Mouse (Mus musculus): Measurements from ENCODE around the gene Zfp507. TPM values are rescaled to one million over a fixed set of nuclear protein-coding genes. Genes with fewer than 3 reads are reported as not detected.

The Zfp507 gene
- total and polyA plus RNA-seq, 2 experiments from 2014 or later: 5.9 to 8.4 TPM

- no peak overlapping the region for H3K4me2 ChIP-seq (ENCODE audit: low read depth, low read length)
- ATAC-seq (ENCODE audit: insufficient read depth, low read depth): no peak
Observed at GRCm38 (mm10) chr7:35785579-35785978, 17.2 kb downstream of the Zfp507 start.

GRCm38 (mm10) chr7:35782252-35782651, 20.6 kb downstream of the Zfp507 start:
- TF ChIP-seq EP300 (IDR thresholded peaks at IDR 0.05; ENCODE audit: low read depth) (no peak), CTCF (IDR thresholded peaks at IDR 0.05; ENCODE audit: low read depth) (no peak)
- DNase-seq (ENCODE audit: low spot score) (no peak), ATAC-seq (ENCODE audit: insufficient read depth, low read depth) (no peak)
- H3K27me3 ChIP-seq (ENCODE audit: control insufficient read depth, insufficient read depth, low read length): no peaks in the 10 kb centered on the region
- no peaks in the 10 kb centered on the region for H3K9me3 ChIP-seq (replicated peaks; ENCODE audit: control insufficient read depth, low read length)
- peaks cover 75% of the 10 kb centered on the region for H3K36me3 ChIP-seq (replicated peaks; ENCODE audit: control insufficient read depth, insufficient read depth, low read length)
- no peak overlapping the region for H3K27ac ChIP-seq (ENCODE audit: low read depth)
- H3K4me2 ChIP-seq (ENCODE audit: low read depth, low read length): no peak overlapping the region
- H3K4me3 ChIP-seq (ENCODE audit: low read depth, low read length): no peak overlapping the region
- H3K4me1 ChIP-seq (ENCODE audit: control insufficient read depth, insufficient read depth): no peaks in the 10 kb centered on the region
- no peak overlapping the region for H3K9ac ChIP-seq (replicated peaks; ENCODE audit: low read depth, low read length)

More at GRCm38 (mm10) chr7:35785579-35785978, 17.2 kb downstream of the Zfp507 start:
- Histone ChIP-seq H3K27me3 (ENCODE audit: control insufficient read depth, insufficient read depth, low read length) (no peaks in the 10 kb centered on the region), H3K4me1 (ENCODE audit: control insufficient read depth, insufficient read depth) (no peaks in the 10 kb centered on the region), H3K9ac (replicated peaks; ENCODE audit: low read depth, low read length) (no peak overlapping the region), H3K9me3 (replicated peaks; ENCODE audit: control insufficient read depth, low read length) (no peaks in the 10 kb centered on the region), H3K4me3 (ENCODE audit: low read depth, low read length) (no peak overlapping the region), H3K36me3 (replicated peaks; ENCODE audit: control insufficient read depth, insufficient read depth, low read length) (peaks cover 81% of the 10 kb centered on the region), H3K27ac (ENCODE audit: low read depth) (no peak overlapping the region)
- DNase-seq (ENCODE audit: low spot score): no peak
- WGBS: 85% methylated on average over 4 of the region's 4 CpGs
- TF ChIP-seq CTCF (IDR thresholded peaks at IDR 0.05; ENCODE audit: low read depth) (no peak), EP300 (IDR thresholded peaks at IDR 0.05; ENCODE audit: low read depth) (no peak)

- DNase-seq (ENCODE audit: low spot score): no peak
- H3K36me3 ChIP-seq (replicated peaks; ENCODE audit: control insufficient read depth, insufficient read depth, low read length): peaks cover 55% of the 10 kb centered on the region
- no peak overlapping the region for H3K4me3 ChIP-seq (ENCODE audit: low read depth, low read length)
- H3K4me2 ChIP-seq (ENCODE audit: low read depth, low read length): no peak overlapping the region
- TF ChIP-seq CTCF (IDR thresholded peaks at IDR 0.05; ENCODE audit: low read depth) (no peak), EP300 (IDR thresholded peaks at IDR 0.05; ENCODE audit: low read depth) (no peak)
- H3K9me3 ChIP-seq (replicated peaks; ENCODE audit: control insufficient read depth, low read length): no peaks in the 10 kb centered on the region
- H3K27ac ChIP-seq (ENCODE audit: low read depth): no peak overlapping the region
- H3K4me1 ChIP-seq (ENCODE audit: control insufficient read depth, insufficient read depth): no peaks in the 10 kb centered on the region
- 84% methylated on average over 12 of the region's 12 CpGs for WGBS
- H3K9ac ChIP-seq (replicated peaks; ENCODE audit: low read depth, low read length): no peak overlapping the region
- no peaks in the 10 kb centered on the region for H3K27me3 ChIP-seq (ENCODE audit: control insufficient read depth, insufficient read depth, low read length)
- no peak for ATAC-seq (ENCODE audit: insufficient read depth, low read depth)
Observed at GRCm38 (mm10) chr7:35774127-35774526, 28.7 kb downstream of the Zfp507 start.

- peaks cover 41% of the 10 kb centered on the region for H3K36me3 ChIP-seq (replicated peaks; ENCODE audit: control insufficient read depth, insufficient read depth, low read length)
- H3K4me1 ChIP-seq (ENCODE audit: control insufficient read depth, insufficient read depth): no peaks in the 10 kb centered on the region
- no peak overlapping the region for H3K27ac ChIP-seq (ENCODE audit: low read depth)
- no peaks in the 10 kb centered on the region for H3K9me3 ChIP-seq (replicated peaks; ENCODE audit: control insufficient read depth, low read length)
- H3K4me3 ChIP-seq (ENCODE audit: low read depth, low read length): no peak overlapping the region
- ATAC-seq (ENCODE audit: insufficient read depth, low read depth) (no peak), DNase-seq (ENCODE audit: low spot score) (no peak)
- no peaks in the 10 kb centered on the region for H3K27me3 ChIP-seq (ENCODE audit: control insufficient read depth, insufficient read depth, low read length)
- 91% methylated on average over 8 of the region's 8 CpGs for WGBS
- TF ChIP-seq EP300 (IDR thresholded peaks at IDR 0.05; ENCODE audit: low read depth) (no peak), CTCF (IDR thresholded peaks at IDR 0.05; ENCODE audit: low read depth) (no peak)
- no peak overlapping the region for H3K9ac ChIP-seq (replicated peaks; ENCODE audit: low read depth, low read length)
- no peak overlapping the region for H3K4me2 ChIP-seq (ENCODE audit: low read depth, low read length)
Observed at GRCm38 (mm10) chr7:35772347-35772746, 30.5 kb downstream of the Zfp507 start.

DNA sequence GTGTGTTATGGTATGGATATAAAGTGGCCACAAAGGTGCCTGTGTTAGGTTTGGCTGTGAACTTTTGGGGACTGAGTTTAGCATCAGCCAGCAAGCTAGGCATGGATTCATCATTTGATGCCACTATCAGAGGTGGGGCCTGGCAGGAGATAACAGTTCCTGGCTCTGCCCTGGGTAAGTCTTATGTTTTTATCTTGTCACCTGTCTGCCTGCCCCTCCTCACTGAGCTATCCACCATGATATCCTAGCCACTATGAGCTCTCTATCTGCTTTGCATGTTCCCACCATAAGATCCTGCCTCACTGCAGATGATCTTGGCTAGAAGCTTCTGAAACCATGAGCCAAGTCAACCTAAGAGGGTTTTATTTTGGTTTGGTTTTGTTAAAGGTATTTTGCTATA, 31.7 kb downstream of the Zfp507 start:
- no peaks in the 10 kb centered on the region for H3K4me1 ChIP-seq (ENCODE audit: control insufficient read depth, insufficient read depth)
- ATAC-seq (ENCODE audit: insufficient read depth, low read depth): no peak

DNA sequence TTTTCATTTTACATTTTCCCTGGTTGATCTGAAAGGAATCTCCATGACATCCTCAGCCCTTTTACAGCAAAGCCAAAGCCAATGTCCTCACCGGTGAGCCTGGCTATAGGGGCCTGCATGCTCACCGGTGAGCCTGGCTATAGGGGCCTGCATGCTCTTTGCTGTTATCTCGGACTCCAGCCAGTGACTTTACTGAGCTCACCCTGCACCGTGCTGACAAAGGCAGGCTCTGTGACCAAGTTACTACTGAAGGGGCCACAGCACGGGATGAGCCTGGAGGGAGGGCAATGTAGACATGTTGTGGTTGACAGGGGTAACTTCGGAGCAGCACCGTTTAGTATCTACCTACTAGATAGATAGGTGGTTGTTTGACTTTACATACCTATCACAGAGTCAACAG, 32.7 kb downstream of the Zfp507 start:
- H3K4me1 ChIP-seq (ENCODE audit: control insufficient read depth, insufficient read depth): no peaks in the 10 kb centered on the region

More for the DNA sequence above, 31.7 kb downstream of the Zfp507 start:
- Histone ChIP-seq H3K27ac (ENCODE audit: low read depth) (no peak overlapping the region), H3K9ac (replicated peaks; ENCODE audit: low read depth, low read length) (no peak overlapping the region), H3K27me3 (ENCODE audit: control insufficient read depth, insufficient read depth, low read length) (no peaks in the 10 kb centered on the region), H3K36me3 (replicated peaks; ENCODE audit: control insufficient read depth, insufficient read depth, low read length) (peaks cover 33% of the 10 kb centered on the region), H3K4me2 (ENCODE audit: low read depth, low read length) (no peak overlapping the region), H3K4me3 (ENCODE audit: low read depth, low read length) (no peak overlapping the region), H3K9me3 (replicated peaks; ENCODE audit: control insufficient read depth, low read length) (no peaks in the 10 kb centered on the region)
- DNase-seq (ENCODE audit: low spot score): no peak
- no peak for TF ChIP-seq CTCF (IDR thresholded peaks at IDR 0.05; ENCODE audit: low read depth)
- TF ChIP-seq EP300 (IDR thresholded peaks at IDR 0.05; ENCODE audit: low read depth): no peak

More for the DNA sequence above, 32.7 kb downstream of the Zfp507 start:
- TF ChIP-seq EP300 (IDR thresholded peaks at IDR 0.05; ENCODE audit: low read depth) (no peak), CTCF (IDR thresholded peaks at IDR 0.05; ENCODE audit: low read depth) (no peak)
- no peak overlapping the region for H3K4me3 ChIP-seq (ENCODE audit: low read depth, low read length)
- H3K4me2 ChIP-seq (ENCODE audit: low read depth, low read length): no peak overlapping the region
- no peak for ATAC-seq (ENCODE audit: insufficient read depth, low read depth)
- no peak overlapping the region for H3K9ac ChIP-seq (replicated peaks; ENCODE audit: low read depth, low read length)
- no peak overlapping the region for H3K27ac ChIP-seq (ENCODE audit: low read depth)
- 57% methylated on average over 7 of the region's 7 CpGs for WGBS
- peaks cover 23% of the 10 kb centered on the region for H3K36me3 ChIP-seq (replicated peaks; ENCODE audit: control insufficient read depth, insufficient read depth, low read length)
- no peak for DNase-seq (ENCODE audit: low spot score)
- H3K27me3 ChIP-seq (ENCODE audit: control insufficient read depth, insufficient read depth, low read length): no peaks in the 10 kb centered on the region
- H3K9me3 ChIP-seq (replicated peaks; ENCODE audit: control insufficient read depth, low read length): no peaks in the 10 kb centered on the region

All from heart, postnatal 0 days (tissue).